ENCODE assay signal across 8 mouse cellular contexts in genomic region chr1:131060290-131061253, GRCm38 (mm10). TPM values are rescaled to one million over a fixed set of nuclear protein-coding genes. Genes with fewer than 3 reads are reported as not detected.
DNase-seq lines count a peak whose midpoint lies in the region; ATAC-seq and TF ChIP-seq lines count a peak whose summit lies in the region.

No protein-coding gene starts in this region.

- no peak overlapping the region for H3K4me3 ChIP-seq in heart, adult 2 months
- H3K4me3 ChIP-seq in midbrain, embryonic 13.5 days (replicated peaks), result no peak overlapping the region

- H3K9ac ChIP-seq in heart, adult 2 months (ENCODE audit: low read depth, low read length), result no peak overlapping the region; the same call in 1 of the 2 replicates
- H3K9ac ChIP-seq in midbrain, embryonic 13.5 days (replicated peaks), result peak overlapping the region; percentile 16; the same call in 1 of the 2 replicates

- TF ChIP-seq POLR2A in heart, adult 2 months (IDR thresholded peaks at IDR 0.05; ENCODE audit: insufficient read depth, low read depth, low read length), result no peak

- H3K4me2 ChIP-seq in midbrain, embryonic 13.5 days (replicated peaks), result no peak overlapping the region

- intact Hi-C loops in heart, adult 2 months (cut with DNase I), result loop anchor here (2.0 kb wide), 2 partner anchors 28 to 36 kb away; partner anchors contain the start of gene Mapkapk2
- intact Hi-C loops in left cerebral cortex, postnatal 10 days (cut with DNase I), result no loop called here

- peaks cover 3% of the 10 kb centered on the region; the same call in 1 of the 2 replicates for H3K79me2 ChIP-seq in heart, adult 2 months (replicated peaks; ENCODE audit: control insufficient read depth, insufficient read depth, low read length)

- no peaks in the 10 kb centered on the region for H3K9me3 ChIP-seq in midbrain, embryonic 13.5 days

- ATAC-seq in midbrain, embryonic 13.5 days, result no peak

- H3K27ac ChIP-seq in heart, adult 2 months, result peak overlapping the region; percentile 28
- no peak overlapping the region for H3K27ac ChIP-seq in midbrain, embryonic 13.5 days

- peak; percentile 82 for TF ChIP-seq CTCF in heart, adult 2 months (IDR thresholded peaks at IDR 0.05)

- 28% methylated on average over 13 of the region's 13 CpGs for WGBS in heart, adult 2 months
- 70% methylated on average over 13 of the region's 13 CpGs for whole genome bisulfite sequencing in midbrain, embryonic 13.5 days

- peaks cover 41% of the 10 kb centered on the region for H3K4me1 ChIP-seq in heart, adult 2 months (ENCODE audit: control insufficient read depth, insufficient read depth, low read length)
- H3K4me1 ChIP-seq in midbrain, embryonic 13.5 days (replicated peaks), result peaks cover 67% of the 10 kb centered on the region

- TF ChIP-seq EP300 in heart, adult 2 months (IDR thresholded peaks at IDR 0.05; ENCODE audit: insufficient read depth, low read depth, low read length), result no peak

- peak; percentile 51 for DNase-seq in right cerebral cortex, postnatal 4 days
- no peak for DNase-seq in right cerebral cortex, adult 18-20 months
- peak; percentile 39 to 66 for DNase-seq in cerebellum, postnatal 25 days
- no peak for DNase-seq in heart, adult 2 months
- DNase-seq in kidney, postnatal 25 days, result peak; percentile 47 to 63
- peak; percentile 67 for DNase-seq in thymus, postnatal 14 days
- no peak for DNase-seq in left cerebral cortex, postnatal 10 days (ENCODE audit: extremely low spot score in 1 of 2, low spot score in 2 of 2)

- H3K36me3 ChIP-seq in heart, adult 2 months (ENCODE audit: control insufficient read depth, insufficient read depth, low read length), result peaks cover 8% of the 10 kb centered on the region; the same call in 1 of the 2 replicates
- peaks cover 26% of the 10 kb centered on the region for H3K36me3 ChIP-seq in midbrain, embryonic 13.5 days

- H3K27me3 ChIP-seq in heart, adult 2 months (ENCODE audit: control insufficient read depth, insufficient read depth, low read length), result no peaks in the 10 kb centered on the region
- H3K27me3 ChIP-seq in midbrain, embryonic 13.5 days, result no peaks in the 10 kb centered on the region

RNA-seq across cellular contexts. Expression of gene Mapkapk2, which starts 37.1 kb away (rescaled TPM):
- 100 to 1,000 TPM; 283 to 363 TPM for total RNA-seq in heart, adult 2 months (2021)
- 196 and 305 TPM in 2 replicates for polyA plus RNA-seq in heart, adult 2 months (2012; rRNA removed)
- 29.0 and 36.3 TPM in 2 replicates for polyA plus RNA-seq in midbrain, embryonic 13.5 days (2015; fragmentation: Nextera tagmentation; extraction: Ambion mirVana)
- 10 to 100 TPM; 26.8 to 31.1 TPM for total RNA-seq in left cerebral cortex, postnatal 10 days (2021)

RNA-seq across cellular contexts. Expression of gene Il10, which starts 40.9 kb away (rescaled TPM):
- total RNA-seq in heart, adult 2 months (2021), result not detected
- not detected in 2 replicates for polyA plus RNA-seq in heart, adult 2 months (2012; rRNA removed)
- not detected in 2 replicates for polyA plus RNA-seq in midbrain, embryonic 13.5 days (2015; fragmentation: Nextera tagmentation; extraction: Ambion mirVana)
- not detected for total RNA-seq in left cerebral cortex, postnatal 10 days (2021)

Comparison
In these comparisons a context has a peak if more than half of its experiments do, and no peak if none do; other contexts are left out.
1. DNase-seq: peak in right cerebral cortex, postnatal 4 days (single experiment), cerebellum, postnatal 25 days (2 of 2), kidney, postnatal 25 days (2 of 2) and thymus, postnatal 14 days (single experiment); none in right cerebral cortex, adult 18-20 months (single experiment), heart, adult 2 months (0 of 2) and left cerebral cortex, postnatal 10 days (0 of 2).
2. RNA of gene Mapkapk2, which starts 37.1 kb away (total RNA-seq): 283 to 363 TPM in heart, adult 2 months; 26.8 to 31.1 TPM in left cerebral cortex, postnatal 10 days; every median in the first group is over 4 times any median in the second.